Mouse (Mus musculus) left cerebral cortex, adult 11 months (tissue): ENCODE data around the gene AI593442.

Experiments used
- DNase-seq: peaks from one replicate; pipeline ENCODE4 v3.0.0; 2022; ENCODE audit warnings: low spot score

The AI593442 gene

GRCm38 (mm10) chr9:52679362-52679947, at the start of gene AI593442:
Gene AI593442 (minus strand): TSS chr9:52679780.
- peak; percentile 47 for DNase-seq

- no peak for DNase-seq
Measured at GRCm38 (mm10) chr9:52728806-52729205, 49.2 kb upstream of the AI593442 start.

- no peak for DNase-seq
Measured at GRCm38 (mm10) chr9:52722626-52723025, 43.0 kb upstream of the AI593442 start.

GRCm38 (mm10) chr9:52719562-52719961, 40.0 kb upstream of the AI593442 start:
- no peak for DNase-seq

- DNase-seq = no peak
Measured at GRCm38 (mm10) chr9:52680036-52680435, 456 bp upstream of the AI593442 start.

GRCm38 (mm10) chr9:52678839-52679215, 753 bp downstream of the AI593442 start:
- DNase-seq = no peak

GRCm38 (mm10) chr9:52678179-52678838, 1.3 kb downstream of the AI593442 start:
- DNase-seq = no peak

- no peak for DNase-seq
Measured at GRCm38 (mm10) chr9:52676587-52676986, 3.0 kb downstream of the AI593442 start.

GRCm38 (mm10) chr9:52675937-52676336, 3.6 kb downstream of the AI593442 start:
- no peak for DNase-seq

- DNase-seq = no peak
Measured at GRCm38 (mm10) chr9:52661422-52661821, 18.2 kb downstream of the AI593442 start.

GRCm38 (mm10) chr9:52650341-52650951, 29.1 kb downstream of the AI593442 start:
- no peak for DNase-seq

GRCm38 (mm10) chr9:52645312-52645711, 34.3 kb downstream of the AI593442 start:
- no peak for DNase-seq

- DNase-seq = no peak
Measured at GRCm38 (mm10) chr9:52644626-52645025, 35.0 kb downstream of the AI593442 start.

- no peak for DNase-seq
Measured at GRCm38 (mm10) chr9:52644156-52644555, 35.4 kb downstream of the AI593442 start.

- no peak for DNase-seq
Measured at GRCm38 (mm10) chr9:52635991-52636390, 43.6 kb downstream of the AI593442 start.

- DNase-seq = no peak
Measured at GRCm38 (mm10) chr9:52623926-52624325, 55.7 kb downstream of the AI593442 start.
